Mouse (Mus musculus) hindbrain, embryonic 14.5 days (tissue): ENCODE measurements around the gene Gnat2. TPM values are rescaled to one million over a fixed set of nuclear protein-coding genes. Genes with fewer than 3 reads are reported as not detected.

ENCODE experiments used
- ATAC-seq: fragments of 200-750 bp; cut with Nextera tagmentation; 2 replicates; pipeline ENCODE4 v1.8.0; 2017; ENCODE audit warnings: moderate number of reproducible peaks, mild to moderate bottlenecking, moderate TSS enrichment, moderate library complexity; ENCODE audit not compliant: low FRiP score
- DNase-seq: peaks from one replicate; pipeline ENCODE4 v3.0.0-alpha.2; 2015; ENCODE audit warnings: low spot score
- H3K27ac ChIP-seq: fragments of 300-500 bp; sonication (generic); 2 replicates; pipeline ENCODE4 v1.5.1; 2014; ENCODE audit warnings: mild to moderate bottlenecking, moderate library complexity
- H3K27me3 ChIP-seq: fragments of 300-500 bp; sonication (generic); 2 replicates; pipeline ENCODE4 v1.6.1; 2014; ENCODE audit warnings: mild to moderate bottlenecking, low read length, mixed read lengths; ENCODE audit not compliant: control insufficient read depth, insufficient read depth
- H3K36me3 ChIP-seq: fragments of 300-500 bp; sonication (generic); replicated peaks from 2 replicates; pipeline ENCODE4 v1.6.1; 2014; ENCODE audit not compliant: control insufficient read depth, insufficient read depth
- H3K4me1 ChIP-seq: fragments of 300-500 bp; sonication (generic); replicated peaks from 2 replicates; pipeline ENCODE4 v1.6.1; 2014; ENCODE audit warnings: antibody characterized with exemption, low read length, mixed read lengths; ENCODE audit not compliant: control insufficient read depth, insufficient read depth
- H3K4me2 ChIP-seq: fragments of 300-500 bp; sonication (generic); replicated peaks from 2 replicates; pipeline ENCODE4 v1.6.1; 2014; ENCODE audit warnings: mild to moderate bottlenecking, moderate library complexity
- H3K4me3 ChIP-seq: fragments of 300-500 bp; sonication (generic); replicated peaks from 2 replicates; pipeline ENCODE4 v1.5.1; 2014; ENCODE audit warnings: mild to moderate bottlenecking, low read length
- H3K9ac ChIP-seq: fragments of 300-500 bp; sonication (generic); 2 replicates; pipeline ENCODE4 v1.6.1; 2014
- H3K9me3 ChIP-seq: fragments of 300-500 bp; sonication (generic); 2 replicates; pipeline ENCODE4 v1.6.1; 2016; ENCODE audit warnings: low read length; ENCODE audit not compliant: control insufficient read depth
- WGBS: fragments of 180-500 bp; shearing (Covaris S2); extraction: QIAGEN DNeasy Blood & Tissue Kit; methylation state at CpG from one replicate; pipeline ENCODE4 v1.1.7; 2014; 5-methylcytosine and 5-hydroxymethylcytosine counted together
- polyA plus RNA-seq: library from polyadenylated mRNA; unstranded; fragments of >200 nt; fragmentation: Nextera tagmentation; extraction: Ambion mirVana; gene quantifications from 2 replicates; pipeline ENCODE4 v1.2.1, GENCODE M21; 2014

Gnat2 gene
- polyA plus RNA-seq, 1 experiment from 2014 or later: 0.48 TPM

DNA sequence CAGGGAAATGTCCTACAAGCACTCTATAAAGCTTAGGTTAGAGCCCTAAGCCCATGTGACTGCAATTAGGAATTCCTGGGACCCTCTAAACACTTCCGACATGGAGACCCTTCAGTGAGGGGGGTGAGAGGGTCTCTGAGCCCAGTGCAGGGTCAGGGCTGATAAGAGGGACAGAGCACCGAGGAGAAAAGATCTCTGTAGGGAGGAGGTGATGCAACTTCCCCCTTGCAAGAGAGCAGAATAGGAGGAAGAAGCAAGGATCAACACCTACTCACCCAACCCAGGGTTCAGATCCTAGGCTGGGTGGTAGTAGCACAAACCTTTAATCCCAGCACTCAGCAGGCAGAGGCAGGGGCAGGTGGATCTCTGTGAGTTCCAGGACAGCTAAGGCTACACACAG lies 9.4 kb upstream of the Gnat2 start:
- Histone ChIP-seq H3K4me1 (peaks cover 42% of the 10 kb centered on the region), H3K27me3 (no peaks in the 10 kb centered on the region), H3K9me3 (no peaks in the 10 kb centered on the region), H3K36me3 (peaks cover 19% of the 10 kb centered on the region), H3K4me3 (no peak overlapping the region), H3K4me2 (no peak overlapping the region), H3K9ac (no peak overlapping the region), H3K27ac (no peak overlapping the region)
- DNase-seq: no peak
- 61% methylated on average over 2 of the region's 2 CpGs for WGBS
- no peak for ATAC-seq

DNA sequence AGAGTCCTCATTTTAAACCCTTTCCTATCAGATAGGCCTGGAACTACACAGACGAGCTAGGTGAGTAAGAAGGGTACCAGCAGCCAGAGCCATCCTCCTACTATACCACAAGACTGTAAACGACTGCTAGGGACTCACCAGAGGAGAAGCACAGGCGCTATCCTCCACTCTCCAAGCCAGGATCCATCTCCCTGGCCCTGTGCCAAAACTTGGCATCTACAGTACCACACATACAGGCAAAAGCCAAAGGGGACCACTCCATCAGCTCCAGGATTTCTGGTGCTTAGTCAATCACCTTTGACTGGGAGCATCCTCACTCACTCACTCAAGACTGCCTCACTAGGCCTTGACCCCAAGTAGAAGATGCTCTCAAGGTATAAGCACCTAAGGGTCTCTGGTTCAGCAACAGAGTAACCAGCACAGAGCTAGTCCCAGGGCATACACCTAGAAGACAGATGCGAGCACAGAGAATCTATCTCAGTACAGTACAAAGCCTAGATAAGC lies 8.6 kb upstream of the Gnat2 start:
- peaks cover 42% of the 10 kb centered on the region for H3K4me1 ChIP-seq
- H3K27me3 ChIP-seq: no peaks in the 10 kb centered on the region
- DNase-seq (no peak), ATAC-seq (no peak)
- WGBS: 68% methylated on average over 4 of the region's 4 CpGs
- peak overlapping the region; percentile 92 for H3K4me2 ChIP-seq
- no peak overlapping the region for H3K27ac ChIP-seq
- no peaks in the 10 kb centered on the region for H3K9me3 ChIP-seq
- 0 out of 2 replicates have a peak overlapping the region, but pooled peaks have one; percentile 69 for H3K9ac ChIP-seq
- peaks cover 13% of the 10 kb centered on the region for H3K36me3 ChIP-seq
- H3K4me3 ChIP-seq: no peak overlapping the region

DNA sequence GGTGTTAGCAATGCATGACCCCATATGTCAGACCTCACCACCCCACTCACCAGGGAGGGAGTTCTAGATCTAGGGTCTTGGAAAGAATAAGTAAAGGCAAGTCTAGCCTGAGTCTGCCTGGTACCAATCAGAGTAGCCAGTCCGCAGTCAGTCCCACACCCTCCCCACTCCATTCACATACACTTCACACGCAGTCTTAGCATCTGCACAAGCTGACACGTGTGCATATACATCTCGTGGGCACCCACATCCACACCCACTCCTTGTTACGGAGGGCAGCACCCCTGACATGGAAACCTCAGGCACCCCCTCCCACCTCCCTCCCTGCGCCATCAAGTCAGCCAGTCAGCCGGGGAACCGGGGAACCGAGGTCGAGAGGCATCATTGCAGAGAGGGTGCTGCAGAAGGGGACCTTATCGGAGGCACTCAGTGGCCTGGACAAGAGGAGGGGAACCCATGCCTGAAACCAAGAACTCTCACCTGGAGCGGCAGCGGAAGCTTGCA lies 7.8 kb upstream of the Gnat2 start:
- Histone ChIP-seq H3K4me3 (peak overlapping the region; percentile 42), H3K4me1 (peaks cover 42% of the 10 kb centered on the region), H3K9me3 (no peaks in the 10 kb centered on the region), H3K36me3 (peaks cover 6% of the 10 kb centered on the region; the same call in 1 of the 2 replicates), H3K9ac (peak overlapping the region; percentile 69), H3K4me2 (peak overlapping the region; percentile 92), H3K27ac (peak overlapping the region; percentile 76), H3K27me3 (no peaks in the 10 kb centered on the region)
- DNase-seq (no peak), ATAC-seq (peak; percentile 31)
- WGBS: 12% methylated on average over 13 of the region's 13 CpGs

DNA sequence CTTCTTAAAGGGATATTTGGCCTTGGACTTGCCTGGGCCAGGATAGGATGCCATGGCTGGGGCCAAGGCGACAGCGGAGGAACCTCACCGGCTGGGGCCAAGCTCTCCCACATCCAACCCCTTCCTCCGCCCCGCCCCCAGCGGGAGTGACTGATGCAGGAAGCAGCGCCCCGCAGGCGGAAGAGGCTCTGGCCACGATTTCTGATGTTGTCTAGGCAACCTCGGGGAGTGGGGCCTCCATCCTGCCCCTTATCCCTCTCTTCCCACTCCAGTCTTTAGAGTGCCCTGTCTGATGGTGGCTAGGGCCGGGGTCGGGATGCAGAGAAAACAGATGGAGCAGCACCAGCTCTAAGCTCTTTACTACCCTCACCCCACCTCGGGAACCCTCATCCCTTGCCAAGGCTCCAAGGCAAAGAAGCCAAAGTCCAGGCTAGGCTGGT lies 7.3 kb upstream of the Gnat2 start:
- Histone ChIP-seq H3K27ac (peak overlapping the region; percentile 76), H3K36me3 (0 out of 2 replicates have a peak, but pooled peaks cover under 1% of the 10 kb centered on the region), H3K9me3 (no peaks in the 10 kb centered on the region), H3K4me3 (peak overlapping the region; percentile 42), H3K4me2 (peak overlapping the region; percentile 92), H3K9ac (peak overlapping the region; percentile 69), H3K27me3 (no peaks in the 10 kb centered on the region), H3K4me1 (peaks cover 42% of the 10 kb centered on the region)
- peak; percentile 89 for ATAC-seq
- DNase-seq: peak; percentile 82
- 1% methylated on average over 14 of the region's 14 CpGs for WGBS

DNA sequence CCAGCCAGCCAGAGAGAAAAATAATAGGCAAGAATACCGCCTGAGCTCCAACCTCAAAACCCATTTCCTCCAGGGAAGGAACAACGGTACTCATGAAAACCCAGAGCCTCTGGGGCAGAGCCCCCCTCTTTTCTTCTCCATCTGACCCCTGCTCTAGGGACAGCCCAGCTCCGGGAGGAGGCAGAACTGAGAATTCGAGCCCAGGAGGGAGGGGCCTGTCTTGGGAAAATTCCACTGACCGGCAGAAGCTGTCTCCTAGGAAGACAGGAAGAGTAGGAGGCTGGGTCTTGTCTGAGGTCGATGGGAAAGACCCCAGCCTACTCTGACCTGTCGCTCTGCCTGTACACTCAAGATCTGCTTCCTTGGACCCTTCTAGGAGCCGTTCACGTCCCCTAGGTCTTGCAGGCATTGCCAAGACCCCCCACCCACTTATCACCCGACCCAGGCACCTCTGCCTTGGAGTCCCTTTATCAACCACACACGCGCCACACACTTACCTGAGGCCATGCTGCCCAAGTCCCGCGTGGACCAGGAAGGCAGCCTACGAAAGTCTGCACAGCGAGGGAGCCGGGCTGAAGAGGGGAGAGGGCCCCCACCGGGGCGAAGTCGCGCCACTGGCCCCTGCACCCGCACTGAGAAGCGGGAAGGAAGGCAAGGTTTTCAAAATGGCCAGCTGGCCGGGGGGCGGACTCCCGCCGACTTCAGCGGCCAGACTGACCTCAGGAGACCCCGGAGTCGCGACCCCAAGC lies 6.7 kb upstream of the Gnat2 start:
- Histone ChIP-seq H3K27ac (peak overlapping the region; percentile 76), H3K9ac (peak overlapping the region; percentile 69), H3K36me3 (no peaks in the 10 kb centered on the region), H3K9me3 (no peaks in the 10 kb centered on the region), H3K4me2 (peak overlapping the region; percentile 92), H3K4me3 (peak overlapping the region; percentile 42), H3K27me3 (no peaks in the 10 kb centered on the region), H3K4me1 (peaks cover 42% of the 10 kb centered on the region)
- peak; percentile 54 for DNase-seq
- under 1% methylated on average over 31 of the region's 31 CpGs for WGBS
- peak; percentile 61 for ATAC-seq

DNA sequence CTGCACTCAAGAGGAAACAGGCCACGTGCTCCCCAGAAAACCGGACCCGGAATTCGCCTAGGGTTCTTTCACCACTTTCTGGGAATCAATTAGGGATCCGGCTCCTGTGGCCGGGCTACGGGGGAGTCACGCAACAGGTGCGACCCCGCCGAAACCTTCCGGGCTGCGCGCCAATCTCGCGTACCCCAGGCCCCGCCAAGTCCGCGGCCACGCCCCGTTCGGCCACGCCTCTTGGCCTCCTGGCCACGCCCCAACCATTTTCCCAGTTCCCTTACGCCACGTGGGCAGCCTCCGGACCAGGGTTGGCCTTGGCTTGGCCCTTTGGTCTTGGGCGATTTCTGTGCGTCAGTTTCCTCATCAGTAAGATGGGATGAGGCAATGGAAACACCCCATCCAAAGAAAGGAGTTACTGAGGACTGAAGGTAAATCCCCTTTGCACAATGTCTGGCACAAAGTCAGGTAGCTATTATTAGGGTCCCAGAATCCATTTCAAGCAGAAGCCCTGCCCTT lies 6.1 kb upstream of the Gnat2 start, which contains the start of gene Ampd2:
TSS of gene Ampd2 (minus strand) at position 182 of the 510 bp plus-strand sequence.
- ATAC-seq (no peak), DNase-seq (peak; percentile 52)
- H3K4me3 ChIP-seq: peak within 1 kb of the TSS; percentile 42
- 0% methylated on average over 29 of the region's 29 CpGs for WGBS
- no peaks in the 10 kb centered on the region for H3K36me3 ChIP-seq
- peak within 1 kb of the TSS; percentile 76 for H3K27ac ChIP-seq
- peak within 1 kb of the TSS; percentile 69 for H3K9ac ChIP-seq
- peak within 1 kb of the TSS; percentile 92 for H3K4me2 ChIP-seq
- no peaks in the 10 kb centered on the region for H3K27me3 ChIP-seq
- no peaks in the 10 kb centered on the region for H3K9me3 ChIP-seq
- H3K4me1 ChIP-seq: peaks cover 41% of the 10 kb centered on the region

GRCm38 (mm10) chr3:108087329-108087728 lies 5.3 kb upstream of the Gnat2 start:
- H3K4me1 ChIP-seq: peaks cover 33% of the 10 kb centered on the region
- ATAC-seq (no peak), DNase-seq (no peak)
- H3K27me3 ChIP-seq: no peaks in the 10 kb centered on the region
- H3K27ac ChIP-seq: no peak overlapping the region
- no peak overlapping the region for H3K4me2 ChIP-seq
- no peaks in the 10 kb centered on the region for H3K9me3 ChIP-seq
- no peaks in the 10 kb centered on the region for H3K36me3 ChIP-seq
- WGBS: 88% methylated on average over 3 of the region's 3 CpGs
- H3K9ac ChIP-seq: no peak overlapping the region
- H3K4me3 ChIP-seq: no peak overlapping the region

DNA sequence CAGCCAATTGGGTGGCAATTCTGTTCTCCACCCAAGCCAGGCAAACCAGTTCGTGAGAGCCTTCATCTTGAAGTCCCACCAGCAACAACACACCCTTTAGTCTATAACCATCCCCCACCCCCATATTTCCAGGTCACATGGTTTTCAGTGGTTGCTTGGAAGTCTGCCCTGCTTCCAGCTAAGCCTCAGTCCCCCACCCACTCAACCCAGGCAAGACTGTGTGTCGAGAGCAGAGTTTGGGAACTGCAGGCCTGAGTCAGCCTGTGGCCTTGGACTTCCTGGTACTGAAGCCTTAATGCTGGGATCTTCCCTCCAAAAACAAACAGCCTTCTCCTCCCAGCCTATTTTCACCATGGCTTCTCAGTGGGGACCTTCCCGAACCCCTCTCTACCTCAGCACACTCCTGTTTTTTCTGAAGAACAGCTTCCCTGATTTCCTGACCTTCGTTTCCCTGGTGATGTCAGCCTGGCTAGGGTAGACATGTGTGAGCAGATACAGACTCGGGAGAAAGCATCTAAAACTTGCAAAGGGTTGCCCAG lies 3.7 kb upstream of the Gnat2 start:
- H3K9me3 ChIP-seq: no peaks in the 10 kb centered on the region
- peaks cover 24% of the 10 kb centered on the region for H3K4me1 ChIP-seq
- H3K27ac ChIP-seq: no peak overlapping the region
- ATAC-seq: no peak
- no peak for DNase-seq
- H3K27me3 ChIP-seq: no peaks in the 10 kb centered on the region
- WGBS: 34% methylated on average over 5 of the region's 5 CpGs
- H3K4me3 ChIP-seq: no peak overlapping the region
- no peaks in the 10 kb centered on the region for H3K36me3 ChIP-seq
- no peak overlapping the region for H3K9ac ChIP-seq
- no peak overlapping the region for H3K4me2 ChIP-seq

DNA sequence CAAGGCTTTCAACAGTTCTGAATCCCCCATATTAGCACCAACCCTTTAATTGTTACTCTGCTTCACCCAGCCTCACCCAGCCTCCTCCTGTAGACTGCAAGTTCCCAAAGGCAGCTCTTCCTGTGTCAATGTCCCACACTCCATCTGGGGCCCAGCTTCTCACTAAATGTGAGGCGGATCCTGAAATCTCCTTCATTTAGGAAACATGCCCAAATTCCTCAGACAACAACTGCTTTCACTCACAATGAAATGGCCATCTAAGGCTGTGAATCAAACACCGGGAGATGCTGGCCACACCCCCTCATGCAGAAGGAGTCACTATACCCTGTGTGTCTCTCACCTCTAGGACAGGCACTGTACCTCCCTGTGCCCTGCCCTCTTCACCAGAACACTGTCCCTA lies 2.7 kb upstream of the Gnat2 start:
- Histone ChIP-seq H3K9me3 (no peaks in the 10 kb centered on the region), H3K27me3 (no peaks in the 10 kb centered on the region), H3K4me2 (no peak overlapping the region), H3K36me3 (no peaks in the 10 kb centered on the region), H3K9ac (no peak overlapping the region), H3K4me1 (peaks cover 14% of the 10 kb centered on the region), H3K27ac (no peak overlapping the region), H3K4me3 (no peak overlapping the region)
- DNase-seq: no peak
- ATAC-seq: no peak
- 45% methylated on average over 2 of the region's 2 CpGs for WGBS
